Mouse (Mus musculus): ENCODE results near the gene Lmo7. TPM values are rescaled to one million over a fixed set of nuclear protein-coding genes. Genes with fewer than 3 reads are reported as not detected.

Gene Lmo7
- polyA plus RNA-seq, 1 experiment from 2014 or later = 17.1 TPM

DNA sequence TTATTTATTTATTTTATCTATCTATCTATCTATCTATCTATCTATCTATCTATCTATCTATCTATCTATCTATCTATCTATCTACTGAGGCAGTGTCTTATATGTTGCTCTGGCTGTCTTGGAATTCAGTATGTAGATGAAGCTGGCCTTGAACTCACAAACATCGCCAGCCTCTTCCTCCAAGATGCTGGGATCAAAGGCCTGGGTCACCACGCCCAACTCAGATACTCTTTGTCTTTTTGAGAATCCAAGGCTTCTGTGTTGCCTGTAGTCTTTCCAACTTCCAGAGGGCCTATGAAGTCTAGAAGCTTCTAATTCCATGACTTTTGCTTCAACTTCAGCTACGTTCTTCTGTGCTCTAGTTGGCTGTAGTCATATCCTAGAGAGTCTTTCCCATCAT lies 48.7 kb downstream of the Lmo7 start:
- no peak for DNase-seq
- TF ChIP-seq CTCF (IDR thresholded peaks at IDR 0.05; ENCODE audit: low read depth) = no peak
- Histone ChIP-seq H3K4me3 (ENCODE audit: low read depth, low read length) (no peak overlapping the region), H3K4me1 (ENCODE audit: insufficient read depth) (no peaks in the 10 kb centered on the region), H3K36me3 (ENCODE audit: insufficient read depth) (no peaks in the 10 kb centered on the region), H3K4me2 (no peak overlapping the region), H3K9ac (no peak overlapping the region), H3K27me3 (ENCODE audit: insufficient read depth, low read length) (no peaks in the 10 kb centered on the region), H3K9me3 (ENCODE audit: low read depth, low read length) (no peaks in the 10 kb centered on the region), H3K27ac (ENCODE audit: low read depth) (no peak overlapping the region)
- no peak for ATAC-seq (ENCODE audit: insufficient read depth)
- 95% methylated on average over 3 of the region's 3 CpGs for WGBS

DNA sequence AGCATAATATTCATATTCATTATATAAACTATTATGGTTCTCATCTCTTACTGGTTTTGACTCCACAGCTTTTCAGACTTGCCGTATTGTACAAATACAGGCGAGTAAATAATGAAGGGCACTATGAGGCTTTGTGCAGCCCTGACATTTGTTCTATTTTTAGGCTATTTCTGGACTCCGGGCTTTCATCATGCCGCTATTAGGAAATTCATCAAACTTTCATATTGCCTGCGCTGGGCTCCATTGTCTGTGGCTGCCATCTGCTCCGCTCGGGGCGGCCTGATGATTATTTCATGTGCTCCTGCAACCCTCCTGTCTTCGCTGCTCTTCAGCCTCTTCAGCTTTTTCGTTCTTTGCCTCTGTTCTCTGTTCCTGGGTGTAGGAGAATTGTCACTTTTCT lies 50.3 kb downstream of the Lmo7 start:
- no peak for ATAC-seq (ENCODE audit: insufficient read depth)
- H3K4me1 ChIP-seq (ENCODE audit: insufficient read depth) = no peaks in the 10 kb centered on the region
- no peaks in the 10 kb centered on the region for H3K27me3 ChIP-seq (ENCODE audit: insufficient read depth, low read length)
- no peak overlapping the region for H3K4me3 ChIP-seq (ENCODE audit: low read depth, low read length)
- no peak overlapping the region for H3K27ac ChIP-seq (ENCODE audit: low read depth)
- WGBS = 82% methylated on average over 10 of the region's 10 CpGs
- H3K9me3 ChIP-seq (ENCODE audit: low read depth, low read length) = no peaks in the 10 kb centered on the region
- no peak for DNase-seq
- TF ChIP-seq CTCF (IDR thresholded peaks at IDR 0.05; ENCODE audit: low read depth) = no peak
- no peaks in the 10 kb centered on the region for H3K36me3 ChIP-seq (ENCODE audit: insufficient read depth)
- H3K9ac ChIP-seq = no peak overlapping the region
- no peak overlapping the region for H3K4me2 ChIP-seq

DNA sequence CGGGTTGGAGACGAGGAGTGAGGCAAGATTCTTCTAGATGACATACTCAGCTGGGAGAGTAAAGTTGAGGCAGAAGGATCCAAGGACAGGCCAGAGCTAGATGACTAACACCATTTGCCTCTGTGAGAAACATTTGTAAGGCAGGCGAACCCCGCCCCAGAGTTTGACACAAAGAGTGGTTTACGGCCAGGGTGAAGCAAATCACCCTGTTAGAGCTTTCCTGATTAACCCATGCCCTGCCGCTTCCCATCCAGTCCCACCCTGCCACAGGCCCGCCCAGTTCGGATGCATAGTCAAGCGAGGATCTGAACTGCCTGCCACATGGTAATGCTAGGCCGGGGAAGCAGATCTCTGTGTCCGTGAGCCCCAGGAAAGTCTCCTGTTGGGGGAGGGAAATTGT lies 51.5 kb downstream of the Lmo7 start:
- Histone ChIP-seq H3K9me3 (ENCODE audit: low read depth, low read length) (no peaks in the 10 kb centered on the region), H3K27ac (ENCODE audit: low read depth) (no peak overlapping the region), H3K9ac (no peak overlapping the region), H3K27me3 (ENCODE audit: insufficient read depth, low read length) (no peaks in the 10 kb centered on the region), H3K4me3 (ENCODE audit: low read depth, low read length) (no peak overlapping the region), H3K4me1 (ENCODE audit: insufficient read depth) (no peaks in the 10 kb centered on the region), H3K36me3 (ENCODE audit: insufficient read depth) (no peaks in the 10 kb centered on the region), H3K4me2 (no peak overlapping the region)
- WGBS = 75% methylated on average over 11 of the region's 11 CpGs
- DNase-seq (no peak), ATAC-seq (ENCODE audit: insufficient read depth) (no peak)
- TF ChIP-seq CTCF (IDR thresholded peaks at IDR 0.05; ENCODE audit: low read depth) = no peak

DNA sequence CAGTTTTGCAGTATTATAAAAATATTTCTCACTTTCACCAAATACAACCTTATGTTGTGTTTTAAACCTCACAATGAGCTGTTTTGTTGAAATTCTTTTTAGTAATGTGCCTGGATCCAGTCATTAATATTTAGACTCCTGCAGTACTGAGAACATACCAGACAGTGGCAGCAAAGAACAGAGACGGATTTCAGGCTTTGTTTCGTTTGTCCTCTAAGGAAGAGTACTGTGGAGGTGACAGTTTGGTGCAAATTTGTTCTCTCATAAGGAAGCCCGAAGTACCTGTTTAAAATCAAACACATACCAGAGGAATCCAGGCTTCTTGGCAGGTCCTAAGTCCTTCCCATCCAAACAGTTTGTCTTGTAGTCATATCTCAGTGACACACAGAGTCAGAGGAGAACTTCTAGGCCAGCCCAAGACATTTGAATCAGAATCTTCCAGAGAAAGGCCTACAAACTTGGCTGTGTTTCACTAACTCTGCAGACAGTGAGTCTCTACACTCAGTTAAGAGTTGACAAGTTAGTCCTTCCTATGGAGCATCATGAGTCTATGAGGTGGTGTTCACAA lies 52.3 kb downstream of the Lmo7 start:
- Histone ChIP-seq H3K4me3 (ENCODE audit: low read depth, low read length) (no peak overlapping the region), H3K9ac (no peak overlapping the region), H3K4me2 (no peak overlapping the region), H3K4me1 (ENCODE audit: insufficient read depth) (no peaks in the 10 kb centered on the region), H3K9me3 (ENCODE audit: low read depth, low read length) (no peaks in the 10 kb centered on the region), H3K27ac (ENCODE audit: low read depth) (no peak overlapping the region), H3K27me3 (ENCODE audit: insufficient read depth, low read length) (no peaks in the 10 kb centered on the region), H3K36me3 (ENCODE audit: insufficient read depth) (no peaks in the 10 kb centered on the region)
- peak; percentile 76 for DNase-seq
- TF ChIP-seq CTCF (IDR thresholded peaks at IDR 0.05; ENCODE audit: low read depth) = peak; percentile 81
- 15% methylated on average over 3 of the region's 3 CpGs for WGBS
- ATAC-seq (ENCODE audit: insufficient read depth) = peak; percentile 26; the same call in 1 of the 2 replicates

DNA sequence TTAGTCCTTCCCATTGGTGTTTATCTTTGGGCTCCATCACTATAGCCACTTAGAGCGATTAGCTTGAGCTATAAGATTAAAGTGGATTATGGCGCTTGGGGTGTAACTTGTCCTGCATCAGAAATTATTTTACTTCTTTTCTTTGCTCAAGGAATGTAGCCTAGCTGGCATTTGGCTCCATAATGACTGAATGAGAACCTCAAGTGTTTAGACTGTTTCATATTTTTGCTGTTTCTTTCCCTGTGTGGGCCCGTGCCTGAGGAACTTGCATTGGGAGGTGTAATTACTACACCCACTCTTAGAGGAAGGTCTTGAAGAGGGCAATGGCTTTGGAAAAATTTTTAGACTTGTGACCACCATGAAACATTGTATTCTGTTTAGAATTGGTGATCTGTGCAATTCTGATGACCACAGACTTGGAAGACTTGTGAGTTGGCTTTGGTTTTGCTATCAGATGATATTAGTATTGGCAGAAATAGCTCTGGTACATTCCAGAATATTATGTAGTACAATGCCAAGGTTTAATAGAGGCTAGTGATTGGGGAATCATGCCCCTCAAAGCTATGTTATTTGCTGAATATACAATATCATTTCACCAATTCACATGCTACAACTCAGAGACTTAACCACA lies 54.7 kb downstream of the Lmo7 start:
- H3K36me3 ChIP-seq (ENCODE audit: insufficient read depth) = no peaks in the 10 kb centered on the region
- ATAC-seq (ENCODE audit: insufficient read depth) = no peak
- H3K9ac ChIP-seq = no peak overlapping the region
- WGBS = 87% methylated on average over 3 of the region's 3 CpGs
- no peak for TF ChIP-seq CTCF (IDR thresholded peaks at IDR 0.05; ENCODE audit: low read depth)
- no peaks in the 10 kb centered on the region; the same call in 1 of the 2 replicates for H3K4me1 ChIP-seq (ENCODE audit: insufficient read depth)
- no peak overlapping the region for H3K4me2 ChIP-seq
- DNase-seq = no peak
- no peaks in the 10 kb centered on the region for H3K27me3 ChIP-seq (ENCODE audit: insufficient read depth, low read length)
- no peak overlapping the region for H3K4me3 ChIP-seq (ENCODE audit: low read depth, low read length)
- H3K27ac ChIP-seq (ENCODE audit: low read depth) = no peak overlapping the region
- no peaks in the 10 kb centered on the region for H3K9me3 ChIP-seq (ENCODE audit: low read depth, low read length)

DNA sequence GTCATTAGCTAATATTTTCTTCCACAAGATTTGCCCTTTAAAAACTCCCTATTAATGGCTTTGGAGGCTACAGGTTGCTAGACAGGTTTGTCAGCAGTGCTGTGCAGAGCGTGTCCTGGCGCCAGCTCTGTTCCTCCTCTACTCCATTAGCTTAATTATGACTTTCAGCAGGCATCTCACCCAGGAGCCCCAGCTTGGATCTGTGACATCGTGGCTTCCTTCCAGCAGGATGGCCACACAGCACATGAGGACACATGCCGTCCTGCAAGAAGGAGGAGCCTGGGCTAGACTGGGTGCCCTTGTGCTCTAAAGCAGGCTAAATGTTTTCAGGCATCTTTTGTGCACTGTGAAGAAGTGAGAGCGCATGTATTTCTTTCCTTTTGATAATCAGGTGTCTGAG lies 58.1 kb downstream of the Lmo7 start:
- Histone ChIP-seq H3K4me2 (no peak overlapping the region), H3K4me3 (ENCODE audit: low read depth, low read length) (no peak overlapping the region), H3K4me1 (ENCODE audit: insufficient read depth) (no peaks in the 10 kb centered on the region; the same call in 1 of the 2 replicates), H3K27me3 (ENCODE audit: insufficient read depth, low read length) (no peaks in the 10 kb centered on the region), H3K36me3 (ENCODE audit: insufficient read depth) (no peaks in the 10 kb centered on the region), H3K27ac (ENCODE audit: low read depth) (no peak overlapping the region), H3K9me3 (ENCODE audit: low read depth, low read length) (no peaks in the 10 kb centered on the region), H3K9ac (no peak overlapping the region)
- TF ChIP-seq CTCF (IDR thresholded peaks at IDR 0.05; ENCODE audit: low read depth) = no peak
- DNase-seq = peak; percentile 44
- peak; percentile 77 for ATAC-seq (ENCODE audit: insufficient read depth)
- WGBS = 53% methylated on average over 5 of the region's 5 CpGs

DNA sequence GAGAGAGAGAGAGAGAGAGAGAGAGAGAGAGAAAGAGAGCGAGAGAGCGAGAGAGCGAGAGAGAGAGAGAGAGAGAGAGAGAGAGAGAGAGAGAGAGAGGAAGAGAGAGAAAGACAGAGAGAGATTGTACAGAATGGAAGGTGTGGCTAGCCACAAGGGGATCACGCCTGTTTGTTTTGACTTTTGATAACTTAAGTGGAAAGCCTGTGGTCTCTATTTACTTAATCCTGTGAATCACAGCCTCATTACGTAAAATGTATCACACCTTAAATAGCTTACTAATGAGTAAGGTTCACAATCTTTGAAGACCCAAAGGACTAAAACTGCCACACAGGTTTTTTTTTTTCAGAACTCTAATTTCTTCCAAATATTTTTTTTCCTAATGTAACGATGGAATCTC lies 58.7 kb downstream of the Lmo7 start:
- no peak for TF ChIP-seq CTCF (IDR thresholded peaks at IDR 0.05; ENCODE audit: low read depth)
- no peaks in the 10 kb centered on the region for H3K27me3 ChIP-seq (ENCODE audit: insufficient read depth, low read length)
- no peaks in the 10 kb centered on the region for H3K36me3 ChIP-seq (ENCODE audit: insufficient read depth)
- no peaks in the 10 kb centered on the region; the same call in 1 of the 2 replicates for H3K4me1 ChIP-seq (ENCODE audit: insufficient read depth)
- H3K4me2 ChIP-seq = no peak overlapping the region
- no peak overlapping the region for H3K9ac ChIP-seq
- DNase-seq = no peak
- no peaks in the 10 kb centered on the region for H3K9me3 ChIP-seq (ENCODE audit: low read depth, low read length)
- 66% methylated on average over 6 of the region's 6 CpGs for WGBS
- H3K4me3 ChIP-seq (ENCODE audit: low read depth, low read length) = no peak overlapping the region
- no peak for ATAC-seq (ENCODE audit: insufficient read depth)
- H3K27ac ChIP-seq (ENCODE audit: low read depth) = no peak overlapping the region

Data from lung, embryonic 14.5 days (tissue).